Mouse (Mus musculus) heart, embryonic 11.5 days (tissue): ENCODE measurements around the gene Sfi1. TPM values are rescaled to one million over a fixed set of nuclear protein-coding genes. Genes with fewer than 3 reads are reported as not detected.
"Not testable (repeated sequence)": the region's sequence is repeated elsewhere in the genome, so short reads cannot be mapped to it uniquely, and the experiment has no call there.

Experiments used
- ATAC-seq: fragments of 200-750 bp; cut with Nextera tagmentation; replicated peaks from 2 replicates; pipeline ENCODE4 v1.8.0; 2017; ENCODE audit warnings: moderate library complexity; ENCODE audit not compliant: insufficient number of reproducible peaks, low FRiP score, low TSS enrichment
- H3K27ac ChIP-seq: fragments of 300-500 bp; sonication (generic); 2 replicates; pipeline ENCODE4 v1.5.1; 2014; ENCODE audit warnings: mild to moderate bottlenecking, low read depth, low read length
- H3K27me3 ChIP-seq: fragments of 300-500 bp; sonication (generic); 2 replicates; pipeline ENCODE4 v1.6.1; 2014; ENCODE audit warnings: mild to moderate bottlenecking, low read length, mixed read lengths; ENCODE audit not compliant: control insufficient read depth, insufficient read depth
- H3K36me3 ChIP-seq: fragments of 300-500 bp; sonication (generic); 2 replicates; pipeline ENCODE4 v1.6.1; 2014; ENCODE audit warnings: mild to moderate bottlenecking, low read length, moderate library complexity, mixed read lengths; ENCODE audit not compliant: control insufficient read depth, insufficient read depth
- H3K4me1 ChIP-seq: fragments of 300-500 bp; sonication (generic); 2 replicates; pipeline ENCODE4 v1.6.1; 2014; ENCODE audit warnings: low read length; ENCODE audit not compliant: control insufficient read depth, insufficient read depth
- H3K4me2 ChIP-seq: fragments of 300-500 bp; sonication (generic); 2 replicates; pipeline ENCODE4 v1.6.1; 2014; ENCODE audit warnings: mild to moderate bottlenecking, moderate library complexity
- H3K4me3 ChIP-seq: fragments of 300-500 bp; sonication (generic); 2 replicates; pipeline ENCODE4 v1.5.1; 2014; ENCODE audit warnings: low read depth, low read length
- H3K9ac ChIP-seq: fragments of 300-500 bp; sonication (generic); 2 replicates; pipeline ENCODE4 v1.6.1; 2014; ENCODE audit warnings: mild to moderate bottlenecking, low read depth, low read length, moderate library complexity
- H3K9me3 ChIP-seq: fragments of 300-500 bp; sonication (generic); replicated peaks from 2 replicates; pipeline ENCODE4 v1.6.1; 2016; ENCODE audit warnings: low read length; ENCODE audit not compliant: control insufficient read depth
- WGBS: fragments of 180-500 bp; shearing (Covaris S2); extraction: QIAGEN DNeasy Blood & Tissue Kit; methylation state at CpG from one replicate; pipeline ENCODE4 v1.1.7; 2014; ENCODE audit not compliant: insufficient replicate concordance; 5-methylcytosine and 5-hydroxymethylcytosine counted together
- polyA plus RNA-seq: library from polyadenylated mRNA; unstranded; fragments of >200 nt; fragmentation: Nextera tagmentation; extraction: Ambion mirVana; gene quantifications from 2 replicates; pipeline ENCODE4 v1.2.1, GENCODE M21; 2014

Gene Sfi1
- polyA plus RNA-seq, 1 experiment from 2014 or later = 8.6 TPM

DNA sequence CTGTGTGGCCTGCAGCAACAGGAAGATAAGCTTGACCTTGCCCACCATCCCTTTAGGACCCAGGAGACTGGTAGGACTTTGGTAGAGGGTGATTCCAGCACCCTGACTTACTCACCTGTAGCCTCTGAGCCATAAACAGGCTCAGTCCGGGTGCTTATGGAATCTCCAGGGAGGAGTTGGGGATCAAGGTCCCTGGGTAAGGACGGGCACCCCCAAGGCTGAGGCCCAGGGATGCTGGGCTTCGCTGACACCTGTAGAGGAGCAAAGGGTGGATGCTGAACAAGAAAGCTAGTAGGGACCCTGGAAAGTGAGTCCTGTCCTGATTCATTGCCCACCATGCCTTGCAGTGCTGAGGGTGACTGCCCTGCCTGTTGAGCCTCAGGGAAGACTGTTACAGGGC, 60.3 kb downstream of the Sfi1 start:
- not testable (repeated sequence) for H3K36me3 ChIP-seq, H3K27me3 ChIP-seq, H3K9ac ChIP-seq, H3K4me2 ChIP-seq, H3K4me1 ChIP-seq, H3K27ac ChIP-seq, H3K4me3 ChIP-seq, H3K9me3 ChIP-seq
- WGBS = 70% methylated on average over 3 of the region's 3 CpGs
- ATAC-seq = peak; percentile 4; the same call in 1 of the 2 replicates

DNA sequence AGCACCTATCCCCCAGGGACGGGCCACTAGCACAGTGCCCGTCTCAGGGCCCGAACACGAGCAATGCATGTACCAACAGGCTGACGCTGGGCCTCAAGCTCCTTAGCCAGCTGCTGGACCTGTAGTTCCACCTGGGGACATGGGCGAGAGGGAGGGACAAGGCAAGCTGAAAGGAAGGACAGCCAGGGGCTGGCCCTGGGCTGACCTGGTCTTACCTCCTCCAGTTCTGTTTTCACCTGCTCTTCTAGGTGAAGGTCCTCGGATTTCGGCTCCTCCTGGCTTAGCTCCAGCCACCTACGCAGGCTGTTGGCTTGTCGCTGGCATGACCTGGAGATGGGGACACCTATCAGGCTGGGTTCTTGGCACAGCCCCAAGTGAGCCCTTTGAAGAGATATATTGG, 61.3 kb downstream of the Sfi1 start:
- WGBS = 84% methylated on average over 7 of the region's 10 CpGs
- ATAC-seq = peak; percentile 19

DNA sequence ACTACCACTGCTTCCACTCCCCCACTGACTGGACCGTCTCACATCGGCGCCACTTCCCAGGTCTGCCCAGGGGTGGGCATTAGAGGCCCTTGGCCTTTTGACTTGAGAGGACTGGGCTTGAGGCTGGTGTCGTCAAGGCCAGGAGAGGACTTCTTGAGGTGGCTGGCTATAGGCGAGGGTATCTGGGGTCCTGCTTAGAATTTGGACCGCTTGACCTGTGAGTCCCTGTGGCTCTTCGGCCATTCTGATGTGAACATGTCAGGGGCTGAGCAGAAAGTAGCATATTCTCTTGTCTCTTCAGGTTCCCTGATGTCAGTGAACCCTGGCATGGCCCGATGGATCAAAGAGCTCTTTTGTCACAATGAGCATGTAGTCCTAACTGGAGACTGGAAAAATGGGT, 63.4 kb downstream of the Sfi1 start:
- peak; percentile 2; the same call in 1 of the 2 replicates for ATAC-seq
- H3K36me3 ChIP-seq, H3K9ac ChIP-seq, H3K4me3 ChIP-seq, H3K4me2 ChIP-seq, H3K4me1 ChIP-seq, H3K27ac ChIP-seq, H3K27me3 ChIP-seq: not testable (repeated sequence)
- H3K9me3 ChIP-seq = peaks cover 12% of the 10 kb centered on the region
- WGBS = 87% methylated on average over 7 of the region's 8 CpGs

More for the DNA sequence above, 61.3 kb downstream of the Sfi1 start:
- not testable (repeated sequence) for H3K4me2 ChIP-seq, H3K27ac ChIP-seq, H3K9me3 ChIP-seq, H3K9ac ChIP-seq, H3K27me3 ChIP-seq, H3K4me1 ChIP-seq, H3K36me3 ChIP-seq, H3K4me3 ChIP-seq

DNA sequence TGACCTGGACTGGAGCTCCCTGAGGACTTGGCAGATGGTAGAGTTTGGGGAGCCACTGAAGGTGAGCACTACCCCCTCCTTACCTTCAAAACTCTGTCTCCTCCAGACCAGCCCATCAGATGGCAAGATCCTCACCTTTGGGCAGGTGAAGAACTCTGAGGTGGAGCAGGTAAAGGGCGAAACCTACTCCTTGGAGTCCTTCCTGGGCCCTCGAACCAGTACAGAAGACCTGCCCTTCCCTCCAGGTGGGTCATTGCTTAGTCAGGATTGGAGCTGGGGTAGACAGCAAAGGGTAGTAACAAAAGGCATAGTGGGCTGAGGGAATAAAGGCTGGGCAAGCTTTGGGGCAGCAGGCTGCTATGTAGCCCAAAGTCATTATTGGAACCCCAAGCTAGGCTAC, 64.0 kb downstream of the Sfi1 start:
- WGBS = 97% methylated on average over 2 of the region's 2 CpGs
- not testable (repeated sequence) for H3K36me3 ChIP-seq, H3K4me1 ChIP-seq

DNA sequence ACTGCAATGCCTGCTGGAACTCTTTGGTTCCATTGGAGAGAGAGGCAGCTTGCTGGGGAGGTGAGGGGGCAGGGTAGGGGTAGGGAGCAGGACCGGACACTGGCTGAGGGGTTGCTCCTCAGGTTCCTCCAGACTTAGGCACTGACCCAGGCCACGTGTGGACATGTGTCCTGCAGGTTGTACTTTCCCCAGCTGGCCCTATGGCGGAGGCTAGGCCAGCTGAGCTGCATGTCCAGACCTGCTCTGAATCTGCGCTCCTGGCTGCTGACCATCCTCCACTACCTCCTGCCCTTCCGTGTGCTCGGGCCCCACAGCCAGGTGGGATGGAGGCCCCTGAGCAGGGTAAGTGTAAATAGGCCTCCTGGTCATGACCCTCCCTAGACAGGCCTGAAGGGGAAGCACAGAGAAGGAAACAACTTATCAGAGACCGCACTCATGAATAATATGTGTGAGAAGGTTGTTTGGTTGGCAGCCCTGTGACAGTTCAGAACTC, 65.9 kb downstream of the Sfi1 start:
- not testable (repeated sequence) for H3K27me3 ChIP-seq, H3K4me3 ChIP-seq, H3K9ac ChIP-seq, H3K4me1 ChIP-seq, H3K4me2 ChIP-seq, H3K27ac ChIP-seq, H3K36me3 ChIP-seq
- ATAC-seq = peak; percentile 41
- WGBS = 85% methylated on average over 5 of the region's 7 CpGs
- H3K9me3 ChIP-seq = peaks cover 12% of the 10 kb centered on the region

More for the DNA sequence above, 64.0 kb downstream of the Sfi1 start:
- ATAC-seq, H3K4me3 ChIP-seq, H3K9ac ChIP-seq, H3K27ac ChIP-seq, H3K27me3 ChIP-seq, H3K4me2 ChIP-seq: not testable (repeated sequence)
- H3K9me3 ChIP-seq = peaks cover 12% of the 10 kb centered on the region

DNA sequence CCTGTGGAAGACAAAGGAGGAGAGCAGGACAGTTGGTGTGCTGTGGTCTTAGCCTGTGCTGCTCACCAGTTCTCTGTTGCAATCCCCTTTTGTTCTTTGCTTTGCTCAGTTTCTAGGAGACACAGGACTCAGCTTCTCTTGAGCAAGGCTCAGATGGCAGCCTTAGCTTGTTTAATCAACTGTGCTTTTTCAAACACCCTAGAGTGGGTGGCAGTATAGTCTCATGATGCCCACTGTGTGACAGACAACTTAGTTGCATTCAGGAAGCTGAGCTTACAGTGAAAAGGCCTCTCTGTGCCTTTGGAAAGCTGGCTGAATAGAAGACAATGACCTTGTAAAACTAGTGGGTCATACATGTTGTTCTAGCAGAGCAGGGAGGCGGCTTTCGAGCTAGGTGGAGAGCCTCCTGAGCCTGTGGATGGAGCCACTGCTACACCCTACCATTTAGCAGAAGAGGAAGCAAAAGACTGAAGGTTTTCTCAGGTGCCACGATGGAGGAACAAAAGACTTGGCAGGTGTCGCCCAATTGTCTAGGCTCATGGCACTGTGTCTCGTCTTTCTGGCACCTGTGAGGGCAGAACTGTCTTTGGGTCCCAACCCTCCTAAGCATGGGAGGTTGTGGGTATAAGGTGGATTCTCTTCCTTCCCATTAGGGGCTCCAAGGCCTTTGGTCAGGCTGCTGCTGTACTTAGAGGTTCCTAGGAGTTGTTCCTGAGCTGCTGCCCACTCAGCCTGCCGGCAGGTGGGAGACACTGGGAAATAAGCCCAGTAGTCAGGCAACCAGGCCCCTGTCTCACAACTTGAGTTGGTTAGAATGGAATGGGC, 66.6 kb downstream of the Sfi1 start:
- not testable (repeated sequence) for H3K4me1 ChIP-seq

DNA sequence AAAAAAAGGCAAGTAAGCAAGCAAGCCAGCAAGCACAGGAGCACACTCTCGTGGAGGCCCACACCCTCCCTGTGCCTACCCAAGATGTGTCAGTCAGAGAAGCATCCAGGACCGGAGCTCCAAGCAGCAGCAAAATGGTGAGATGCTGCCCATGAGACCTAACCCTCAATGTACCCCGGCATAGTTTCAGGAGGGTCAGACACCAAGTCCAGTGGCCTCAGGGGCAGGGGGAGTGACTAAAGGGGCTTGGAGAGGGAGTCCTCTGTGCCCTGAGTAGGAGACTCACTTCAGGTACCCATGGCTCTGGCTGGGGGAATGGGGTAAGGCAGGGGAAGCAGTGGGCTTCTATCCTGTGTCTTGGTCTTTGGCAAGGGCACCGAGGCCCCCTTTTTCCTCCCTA, 67.3 kb downstream of the Sfi1 start:
- not testable (repeated sequence) for H3K36me3 ChIP-seq, H3K4me3 ChIP-seq, H3K4me1 ChIP-seq, H3K4me2 ChIP-seq, ATAC-seq, H3K27ac ChIP-seq, H3K9ac ChIP-seq, H3K27me3 ChIP-seq, H3K9me3 ChIP-seq
- WGBS = 70% methylated on average over 3 of the region's 4 CpGs

More for the DNA sequence above, 66.6 kb downstream of the Sfi1 start:
- not testable (repeated sequence) for H3K27me3 ChIP-seq, H3K9ac ChIP-seq, H3K4me3 ChIP-seq, H3K27ac ChIP-seq, H3K9me3 ChIP-seq, H3K36me3 ChIP-seq, H3K4me2 ChIP-seq
- WGBS = 72% methylated on average over 6 of the region's 6 CpGs
- ATAC-seq = peak; percentile 33

DNA sequence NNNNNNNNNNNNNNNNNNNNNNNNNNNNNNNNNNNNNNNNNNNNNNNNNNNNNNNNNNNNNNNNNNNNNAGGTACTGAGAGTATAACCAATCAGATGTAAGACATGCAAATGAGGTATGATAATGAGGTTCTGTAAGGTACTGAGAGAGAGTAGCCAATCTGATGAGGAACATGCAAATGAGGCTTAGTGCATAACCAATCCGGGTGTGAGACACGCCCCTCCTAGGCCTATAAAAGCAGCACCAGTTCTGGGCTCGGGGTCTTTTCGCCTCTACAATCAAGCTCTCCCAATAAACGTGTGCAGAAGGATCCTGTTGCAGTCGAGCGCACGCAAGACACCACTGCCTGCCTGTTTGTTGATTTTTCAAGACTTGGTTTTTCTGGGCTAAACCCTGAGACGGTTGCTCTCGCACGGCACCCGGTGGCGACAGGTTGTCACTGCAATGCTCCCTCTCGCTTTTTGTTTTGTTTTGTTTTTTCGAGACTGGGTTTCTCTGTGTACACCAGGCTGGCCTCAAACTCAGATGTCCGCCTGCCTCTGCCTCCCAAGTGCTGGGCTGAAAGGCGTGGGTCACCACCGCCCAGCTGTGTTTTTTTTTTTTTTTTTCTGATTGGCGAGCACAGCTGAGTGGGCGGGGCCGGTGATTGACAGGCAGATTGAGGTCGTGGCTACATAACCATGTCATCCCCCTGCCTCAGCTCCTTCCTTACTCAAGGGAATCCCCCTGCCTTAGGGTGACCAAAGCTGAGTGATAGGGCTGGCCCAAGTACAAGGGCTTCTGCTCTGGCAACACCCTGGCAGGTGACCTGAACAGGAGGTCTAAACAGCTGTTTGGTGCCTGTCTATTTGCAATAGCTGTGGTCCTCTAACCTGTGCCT, 68.1 kb downstream of the Sfi1 start:
- H3K36me3 ChIP-seq, H3K4me2 ChIP-seq, ATAC-seq, H3K9ac ChIP-seq, H3K9me3 ChIP-seq, H3K27me3 ChIP-seq, H3K27ac ChIP-seq, H3K4me3 ChIP-seq, H3K4me1 ChIP-seq: not testable (repeated sequence)
- WGBS = 89% methylated on average over 22 of the region's 22 CpGs
